Mouse (Mus musculus) limb, embryonic 10.5 days (tissue): ENCODE results near the gene Usp48. TPM values are rescaled to one million over a fixed set of nuclear protein-coding genes. Genes with fewer than 3 reads are reported as not detected.

Experiments used
- DNase-seq: peaks from one replicate; pipeline ENCODE4 v3.0.0-alpha.2; 2017; ENCODE audit warnings: low spot score
- H3K27ac ChIP-seq: fragments of 300-500 bp; sonication (generic); 2 replicates; pipeline ENCODE4 v1.5.1; 2016; ENCODE audit warnings: mild to moderate bottlenecking
- H3K27me3 ChIP-seq: fragments of 300-500 bp; sonication (generic); 2 replicates; pipeline ENCODE4 v1.6.1; 2016; ENCODE audit warnings: low read depth, mild to moderate bottlenecking; ENCODE audit not compliant: poor library complexity, severe bottlenecking
- H3K36me3 ChIP-seq: fragments of 300-500 bp; sonication (generic); 2 replicates; pipeline ENCODE4 v1.6.1; 2016; ENCODE audit warnings: mild to moderate bottlenecking, moderate library complexity
- H3K4me1 ChIP-seq: fragments of 300-500 bp; sonication (generic); 2 replicates; pipeline ENCODE4 v1.6.1; 2016
- H3K4me3 ChIP-seq: fragments of 300-500 bp; sonication (generic); 2 replicates; pipeline ENCODE4 v1.5.1; 2016; ENCODE audit warnings: mild to moderate bottlenecking, moderate library complexity
- H3K9me3 ChIP-seq: fragments of 300-500 bp; sonication (generic); replicated peaks from 2 replicates; pipeline ENCODE4 v1.6.1; 2016; ENCODE audit warnings: mild to moderate bottlenecking
- WGBS: fragments of 180-500 bp; shearing (Covaris S2); methylation state at CpG from one replicate; pipeline ENCODE4 v1.1.7; 2016; 5-methylcytosine and 5-hydroxymethylcytosine counted together
- polyA plus RNA-seq: library from polyadenylated mRNA; unstranded; fragments of >200 nt; fragmentation: Nextera tagmentation; extraction: Ambion mirVana; gene quantifications from 2 replicates; pipeline ENCODE4 v1.2.1, GENCODE M21; 2016

Gene Usp48
- polyA plus RNA-seq, 1 experiment from 2014 or later, result 80.2 TPM

DNA sequence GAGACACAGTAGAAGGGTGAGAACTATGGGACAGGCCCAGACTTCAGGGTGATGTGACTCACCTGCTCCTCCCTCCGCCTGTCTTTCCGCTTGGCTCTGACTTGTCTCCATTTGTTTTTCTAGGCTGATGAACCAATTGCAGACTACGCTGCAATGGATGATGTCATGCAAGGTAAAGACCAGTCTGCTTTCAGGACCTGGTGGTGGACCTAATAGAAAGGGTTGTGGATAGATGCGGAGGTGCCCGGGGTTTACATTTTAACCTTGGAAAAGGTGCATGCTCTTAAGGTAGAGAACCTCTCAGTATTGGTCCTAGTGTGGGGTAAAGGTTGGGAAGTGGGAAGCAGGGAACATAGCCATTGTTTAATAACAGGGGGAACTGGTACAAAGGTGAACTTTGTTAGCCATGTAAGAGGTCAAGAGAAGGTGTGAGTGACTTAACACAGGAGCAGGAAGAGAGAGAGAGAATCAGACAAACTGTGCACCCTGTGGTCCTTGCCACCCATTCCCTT, 59.3 kb downstream of the Usp48 start:
- Histone ChIP-seq H3K27ac (no peak overlapping the region), H3K9me3 (no peaks in the 10 kb centered on the region), H3K4me1 (no peaks in the 10 kb centered on the region), H3K4me3 (no peak overlapping the region), H3K27me3 (no peaks in the 10 kb centered on the region), H3K36me3 (peaks cover 100% of the 10 kb centered on the region)
- 96% methylated on average over 5 of the region's 5 CpGs for WGBS
- DNase-seq, result no peak

DNA sequence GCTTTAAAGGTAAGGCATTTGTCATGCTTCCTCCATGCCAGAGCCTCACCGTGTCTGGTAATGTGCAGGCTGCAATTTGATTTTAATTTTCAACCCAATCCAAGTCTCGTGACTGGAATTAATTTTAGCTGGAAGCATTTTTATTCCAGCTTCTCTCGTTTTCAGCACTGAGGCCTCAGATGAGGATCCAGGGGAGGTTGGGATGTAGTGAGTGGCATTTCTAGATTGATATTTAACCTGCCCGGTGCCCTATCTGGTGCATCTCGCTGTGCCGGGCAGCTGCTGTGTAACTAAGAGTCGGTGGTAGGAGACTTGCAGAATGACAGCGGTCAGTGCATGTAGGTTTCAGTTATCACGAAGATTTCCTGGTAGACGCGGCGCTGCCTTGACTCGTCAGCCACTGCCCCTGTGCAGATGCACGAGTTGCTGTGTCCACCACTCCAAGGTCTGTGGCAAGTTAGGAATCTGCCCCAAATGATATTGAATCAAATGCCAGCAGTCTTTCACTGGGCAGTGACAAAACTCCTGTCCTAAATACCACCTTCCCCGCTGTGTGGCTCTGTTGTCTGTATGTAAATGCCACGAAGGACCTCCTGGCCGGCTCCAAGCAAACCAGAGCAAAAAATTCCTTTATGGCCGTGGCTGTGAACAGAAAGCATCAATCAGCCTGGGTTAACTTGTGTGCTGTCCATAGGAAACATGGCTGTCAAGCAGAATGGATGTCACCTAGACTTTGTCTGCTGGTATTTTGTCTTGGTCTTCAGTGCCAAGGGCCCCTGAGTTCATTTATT, 61.9 kb downstream of the Usp48 start:
- no peak overlapping the region for H3K27ac ChIP-seq
- 0 out of 2 replicates have a peak, but pooled peaks cover 3% of the 10 kb centered on the region for H3K4me1 ChIP-seq
- H3K36me3 ChIP-seq, result peaks cover 83% of the 10 kb centered on the region
- WGBS, result 92% methylated on average over 18 of the region's 18 CpGs
- H3K27me3 ChIP-seq, result no peaks in the 10 kb centered on the region
- no peaks in the 10 kb centered on the region for H3K9me3 ChIP-seq
- DNase-seq, result no peak
- no peak overlapping the region for H3K4me3 ChIP-seq

DNA sequence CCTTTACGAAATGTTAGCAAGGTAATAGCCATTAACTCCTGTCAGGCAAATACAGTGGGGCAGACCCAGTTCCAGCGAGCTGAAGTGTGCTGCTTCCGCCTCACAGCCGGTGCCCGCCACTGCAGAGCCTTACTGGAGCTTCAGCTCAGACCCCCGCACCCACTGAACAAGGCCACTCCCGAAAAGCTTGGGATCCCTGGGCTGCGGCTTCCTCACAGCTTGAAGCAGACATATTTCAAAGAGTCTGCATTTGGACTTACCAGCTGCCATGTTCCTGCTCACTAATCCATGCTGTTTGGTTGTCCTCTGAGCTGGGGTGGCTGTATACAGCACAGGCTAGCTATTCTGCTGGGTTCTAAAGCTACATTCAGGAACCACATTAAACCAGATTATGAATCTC, 64.1 kb downstream of the Usp48 start:
- no peaks in the 10 kb centered on the region for H3K9me3 ChIP-seq
- no peak overlapping the region for H3K27ac ChIP-seq
- WGBS, result 83% methylated on average over 8 of the region's 8 CpGs
- no peak for DNase-seq
- H3K4me3 ChIP-seq, result no peak overlapping the region
- H3K27me3 ChIP-seq, result peaks cover 1% of the 10 kb centered on the region; the same call in 1 of the 2 replicates
- H3K36me3 ChIP-seq, result peaks cover 60% of the 10 kb centered on the region
- H3K4me1 ChIP-seq, result 0 out of 2 replicates have a peak, but pooled peaks cover 7% of the 10 kb centered on the region

DNA sequence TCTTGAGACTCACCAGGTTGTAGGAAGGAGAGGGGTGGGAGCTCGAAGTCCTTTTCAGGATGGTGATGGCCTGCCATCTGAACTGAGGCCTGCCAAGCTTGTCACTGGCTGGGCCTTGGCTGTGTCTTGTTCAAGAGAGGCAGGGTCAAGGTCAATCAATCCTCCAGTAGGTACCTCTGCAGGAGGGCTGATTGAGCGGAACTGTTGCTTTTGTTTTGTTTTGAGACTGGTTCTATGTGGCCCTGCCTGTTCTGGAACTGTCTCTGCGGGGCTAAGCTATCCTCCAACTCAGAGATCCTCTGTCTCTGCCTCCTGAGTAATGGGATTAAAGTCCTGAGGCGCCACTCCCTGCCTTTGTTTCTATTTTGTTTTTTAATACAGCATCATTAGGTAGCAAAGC, 66.0 kb downstream of the Usp48 start:
- H3K36me3 ChIP-seq, result peaks cover 42% of the 10 kb centered on the region
- no peaks in the 10 kb centered on the region for H3K9me3 ChIP-seq
- no peak overlapping the region for H3K27ac ChIP-seq
- H3K27me3 ChIP-seq, result peaks cover 19% of the 10 kb centered on the region
- H3K4me1 ChIP-seq, result peaks cover 11% of the 10 kb centered on the region
- 85% methylated on average over 4 of the region's 4 CpGs for WGBS
- H3K4me3 ChIP-seq, result no peak overlapping the region
- peak; percentile 28 for DNase-seq

DNA sequence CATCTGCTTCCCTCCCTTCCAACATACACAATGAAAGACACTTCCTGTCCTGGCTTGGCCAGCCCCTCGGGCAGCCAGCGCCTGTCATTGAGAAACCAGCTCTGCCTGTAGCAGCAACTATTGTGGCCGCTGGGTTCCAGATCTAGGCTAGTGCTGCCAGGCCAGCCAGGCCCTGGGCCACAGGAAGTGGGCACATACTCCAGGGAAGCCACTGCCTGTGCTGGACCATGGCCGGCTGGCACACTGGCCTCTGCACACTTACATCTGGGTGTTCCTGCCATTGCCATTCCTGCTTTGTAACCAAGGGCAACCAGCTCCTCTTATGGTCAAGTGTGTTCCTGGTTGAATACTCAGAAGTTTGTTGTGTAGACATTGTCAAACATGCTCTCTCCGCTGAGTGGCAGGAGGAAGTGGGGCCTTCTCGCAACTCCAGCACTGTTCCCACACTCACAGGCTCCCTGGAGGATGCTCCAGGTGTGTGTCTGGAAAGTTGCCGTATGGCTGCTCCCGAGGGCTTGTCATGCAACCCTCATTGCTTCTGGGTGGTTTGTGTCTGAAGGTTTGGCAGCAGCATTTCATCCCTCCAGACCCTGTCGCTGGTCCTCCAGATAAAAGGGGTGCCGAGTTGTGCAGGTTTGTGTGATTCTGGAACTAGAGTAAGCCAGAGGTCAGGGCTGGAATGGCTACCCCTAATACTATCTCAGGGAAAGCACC, 67.0 kb downstream of the Usp48 start:
- no peak for DNase-seq
- WGBS, result 72% methylated on average over 10 of the region's 10 CpGs
- Histone ChIP-seq H3K4me3 (no peak overlapping the region), H3K9me3 (no peaks in the 10 kb centered on the region), H3K27me3 (peaks cover 29% of the 10 kb centered on the region), H3K36me3 (peaks cover 32% of the 10 kb centered on the region), H3K4me1 (peaks cover 17% of the 10 kb centered on the region), H3K27ac (no peak overlapping the region; the same call in 1 of the 2 replicates)

DNA sequence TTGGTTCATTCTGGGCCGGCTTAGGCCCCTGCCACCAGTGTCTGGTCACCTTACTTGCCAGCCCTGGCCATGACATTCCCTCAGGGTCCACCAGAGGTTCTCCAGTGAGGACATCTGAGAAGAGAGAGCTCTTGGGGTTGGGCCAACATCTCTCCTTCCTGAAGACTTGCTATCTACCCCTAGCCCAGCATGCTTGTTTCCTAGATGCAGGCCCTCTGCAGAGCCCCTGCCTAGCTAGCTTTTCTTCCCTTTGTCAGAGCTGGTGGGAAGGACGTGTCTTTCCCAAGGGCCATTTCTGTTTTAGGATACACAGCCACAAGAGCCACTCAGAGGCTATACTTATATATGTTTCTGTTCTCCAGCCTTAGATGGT, 67.5 kb downstream of the Usp48 start:
- Histone ChIP-seq H3K9me3 (no peaks in the 10 kb centered on the region), H3K4me1 (peaks cover 17% of the 10 kb centered on the region), H3K36me3 (peaks cover 27% of the 10 kb centered on the region), H3K27ac (no peak overlapping the region; the same call in 1 of the 2 replicates), H3K27me3 (peaks cover 35% of the 10 kb centered on the region), H3K4me3 (no peak overlapping the region)
- no peak for DNase-seq
- WGBS, result 77% methylated on average over 2 of the region's 2 CpGs

DNA sequence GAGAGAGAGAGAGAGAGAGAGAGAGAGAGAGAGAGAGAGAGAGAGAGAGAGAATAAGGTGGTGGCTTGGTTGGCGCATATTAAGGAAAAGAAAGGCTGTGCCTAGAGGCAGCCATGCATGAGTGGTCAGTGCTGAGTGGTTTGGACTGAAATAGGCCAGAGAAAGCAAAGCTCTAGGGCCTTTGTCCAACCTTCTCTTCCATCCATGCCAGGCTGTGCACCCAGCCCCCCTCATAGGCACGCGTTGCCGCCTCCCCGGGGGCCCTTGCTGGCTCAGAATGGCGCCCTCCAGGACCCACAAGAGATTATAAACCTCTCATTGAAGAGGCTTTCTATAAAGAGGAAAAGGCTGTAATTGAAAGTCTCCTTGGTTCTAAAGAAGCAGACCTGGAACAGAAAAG, 68.0 kb downstream of the Usp48 start:
- no peak overlapping the region for H3K4me3 ChIP-seq
- peaks cover 22% of the 10 kb centered on the region for H3K36me3 ChIP-seq
- no peaks in the 10 kb centered on the region for H3K9me3 ChIP-seq
- H3K27ac ChIP-seq, result no peak overlapping the region
- no peak for DNase-seq
- H3K4me1 ChIP-seq, result peaks cover 17% of the 10 kb centered on the region
- 87% methylated on average over 6 of the region's 6 CpGs for WGBS
- peaks cover 39% of the 10 kb centered on the region for H3K27me3 ChIP-seq

DNA sequence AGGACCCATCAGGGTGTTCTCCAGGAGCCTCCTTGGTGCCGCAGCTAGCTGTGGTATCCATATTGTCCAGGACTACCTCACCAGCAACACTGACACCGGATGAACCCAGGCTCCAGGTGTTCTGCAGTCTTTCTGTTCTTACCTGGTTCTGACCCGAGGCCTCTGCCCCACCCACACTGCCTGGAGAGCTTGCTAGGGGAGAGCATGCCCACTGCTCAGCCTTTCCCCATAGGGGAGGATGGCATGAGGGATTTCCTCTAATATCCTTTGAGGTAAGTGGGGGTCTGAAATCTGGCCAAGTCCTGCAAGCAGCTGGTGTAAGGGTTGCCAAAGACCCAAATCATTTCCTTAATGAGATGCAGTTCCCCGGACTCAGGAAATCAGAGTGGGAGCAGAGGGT, 69.9 kb downstream of the Usp48 start:
- 88% methylated on average over 4 of the region's 4 CpGs for WGBS
- Histone ChIP-seq H3K36me3 (0 out of 2 replicates have a peak, but pooled peaks cover 2% of the 10 kb centered on the region), H3K27ac (no peak overlapping the region), H3K27me3 (peaks cover 59% of the 10 kb centered on the region), H3K9me3 (no peaks in the 10 kb centered on the region), H3K4me1 (peaks cover 17% of the 10 kb centered on the region), H3K4me3 (no peak overlapping the region)
- DNase-seq, result no peak

DNA sequence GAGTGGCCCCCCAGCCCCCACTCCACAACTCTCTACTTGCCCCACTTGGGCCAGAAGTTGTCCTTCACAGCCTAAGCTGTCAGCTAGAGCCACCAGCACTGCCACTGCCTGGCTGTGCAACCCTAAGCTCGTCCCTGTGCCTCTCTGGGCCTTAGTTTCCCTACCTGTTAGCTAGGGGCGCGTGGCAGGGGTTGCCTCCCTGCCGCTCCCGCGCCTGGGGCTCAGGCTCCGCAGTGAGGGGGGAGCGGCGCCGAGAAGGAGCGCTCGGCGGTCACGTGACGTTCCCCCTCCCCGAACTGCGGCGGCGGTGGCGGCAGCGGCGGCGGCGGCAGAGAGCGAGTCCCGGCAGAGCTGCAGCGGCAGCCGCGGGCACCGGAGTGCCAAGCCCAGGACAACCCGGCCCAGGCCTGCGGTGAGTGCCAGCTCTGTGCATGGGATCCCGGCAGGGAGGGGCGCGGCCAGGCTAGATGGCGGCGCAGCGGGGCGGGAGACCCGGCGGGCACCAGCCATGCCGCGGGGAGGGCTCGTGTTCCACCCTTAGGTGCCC, 71.0 kb downstream of the Usp48 start, which contains the start of gene Rap1gap:
TSS of gene Rap1gap (plus strand) at position 294 of the 547 bp plus-strand sequence.
- Histone ChIP-seq H3K36me3 (no peaks in the 10 kb centered on the region), H3K27me3 (peaks cover 59% of the 10 kb centered on the region), H3K4me1 (peaks cover 17% of the 10 kb centered on the region), H3K9me3 (no peaks in the 10 kb centered on the region), H3K27ac (peak within 1 kb of the TSS; percentile 47), H3K4me3 (peak within 1 kb of the TSS; percentile 63)
- DNase-seq, result peak; percentile 61
- under 1% methylated on average over 42 of the region's 44 CpGs for WGBS

DNA sequence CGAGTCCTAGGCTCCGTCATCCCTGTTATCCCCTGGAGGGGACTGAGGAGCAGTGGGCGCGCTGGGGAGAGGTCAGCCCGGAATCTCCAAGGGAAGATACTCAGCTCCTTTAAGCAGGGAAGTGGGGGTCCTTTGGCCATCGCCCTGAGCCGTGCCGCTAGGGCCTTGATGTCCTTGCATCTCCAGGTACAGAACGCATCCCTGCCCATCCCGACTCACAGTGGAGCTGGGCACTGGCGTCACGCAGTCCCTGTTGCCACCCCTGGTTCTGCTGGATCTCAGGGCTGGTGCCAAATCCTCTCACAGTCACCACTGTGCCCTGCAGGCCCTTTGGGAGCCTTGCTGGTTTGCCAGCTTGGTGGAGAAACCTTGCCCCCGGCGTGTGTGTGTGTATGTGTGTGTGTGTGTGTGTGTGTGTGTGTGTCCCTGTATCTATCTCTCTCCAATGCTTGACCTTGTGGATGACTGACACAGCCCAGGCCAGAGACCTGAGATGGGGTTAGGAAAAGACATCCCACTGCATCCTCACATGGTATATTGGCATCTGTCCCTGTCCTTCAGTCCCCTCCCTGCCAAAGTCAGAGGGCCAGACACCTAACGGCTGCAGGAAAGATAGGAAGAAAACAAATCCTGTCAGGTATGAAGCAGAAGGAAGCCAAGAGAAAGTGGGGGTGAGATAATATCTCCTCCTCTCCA, 71.6 kb downstream of the Usp48 start:
- no peak for DNase-seq
- H3K4me1 ChIP-seq, result peaks cover 17% of the 10 kb centered on the region
- H3K36me3 ChIP-seq, result no peaks in the 10 kb centered on the region
- peak overlapping the region; percentile 47 for H3K27ac ChIP-seq
- peaks cover 59% of the 10 kb centered on the region for H3K27me3 ChIP-seq
- no peaks in the 10 kb centered on the region for H3K9me3 ChIP-seq
- peak overlapping the region; percentile 63 for H3K4me3 ChIP-seq
- 13% methylated on average over 15 of the region's 15 CpGs for WGBS

DNA sequence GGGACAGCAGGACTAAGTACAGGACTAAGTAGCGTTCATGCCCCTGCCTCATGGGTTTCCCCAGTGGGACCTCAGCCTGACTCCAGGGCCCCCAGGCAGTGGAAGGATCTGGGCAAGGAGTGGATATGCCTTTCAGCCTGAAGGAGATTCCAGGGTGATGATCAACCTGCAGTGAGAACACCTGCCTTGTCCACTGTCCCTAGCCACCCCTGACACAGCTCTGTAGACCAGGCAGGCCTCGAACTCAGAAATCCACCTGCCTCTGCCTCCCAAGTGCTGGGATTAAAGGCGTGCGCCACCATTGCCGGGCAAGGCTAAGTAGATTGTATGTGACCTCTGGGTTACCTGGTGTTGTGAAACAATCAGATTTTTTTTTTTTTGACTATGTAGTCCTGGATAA, 72.2 kb downstream of the Usp48 start:
- 89% methylated on average over 5 of the region's 5 CpGs for WGBS
- no peak overlapping the region for H3K27ac ChIP-seq
- H3K4me1 ChIP-seq, result peaks cover 11% of the 10 kb centered on the region
- H3K9me3 ChIP-seq, result no peaks in the 10 kb centered on the region
- DNase-seq, result no peak
- H3K36me3 ChIP-seq, result no peaks in the 10 kb centered on the region
- peaks cover 59% of the 10 kb centered on the region for H3K27me3 ChIP-seq
- H3K4me3 ChIP-seq, result no peak overlapping the region

DNA sequence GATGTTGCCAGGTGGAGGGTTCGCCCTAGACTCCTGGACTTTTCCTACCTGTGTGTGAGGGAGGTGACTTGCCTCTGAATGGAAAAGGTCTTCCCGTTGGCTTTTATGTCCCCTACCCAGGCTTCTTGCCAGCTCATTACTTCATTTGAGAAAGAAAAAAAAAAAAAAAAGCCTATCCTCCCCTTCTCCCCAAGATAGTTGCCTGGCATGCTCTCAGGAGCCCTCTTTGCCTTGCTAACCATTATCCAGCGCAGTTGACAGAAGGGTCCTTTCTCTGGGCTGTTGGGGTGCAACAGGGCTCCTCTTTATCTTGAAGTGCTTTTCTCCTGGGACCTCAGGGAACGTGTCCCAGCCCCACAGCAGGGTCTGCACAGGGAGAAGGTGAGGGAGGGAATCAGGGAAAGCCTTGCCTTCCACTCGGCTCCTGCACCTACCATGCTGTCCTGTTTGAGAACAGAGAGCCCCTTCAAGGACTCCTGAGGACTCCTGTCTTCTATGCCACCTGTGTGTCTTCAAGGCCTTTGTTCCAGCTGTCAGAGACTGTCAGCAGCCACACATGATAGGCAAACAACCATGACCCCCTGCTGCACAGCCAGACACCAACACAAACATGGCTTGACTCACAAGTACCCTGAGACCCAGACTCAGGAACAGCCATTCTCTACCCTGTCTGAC, 72.9 kb downstream of the Usp48 start:
- no peaks in the 10 kb centered on the region for H3K36me3 ChIP-seq
- no peak overlapping the region for H3K27ac ChIP-seq
- H3K4me3 ChIP-seq, result no peak overlapping the region
- peaks cover 11% of the 10 kb centered on the region for H3K4me1 ChIP-seq
- WGBS, result 72% methylated on average over 5 of the region's 5 CpGs
- DNase-seq, result no peak
- peaks cover 59% of the 10 kb centered on the region for H3K27me3 ChIP-seq
- no peaks in the 10 kb centered on the region for H3K9me3 ChIP-seq
